24 mouse cellular contexts compared by ENCODE assay signal in genomic region chr6:124817563-124817962, GRCm38 (mm10). TPM values are rescaled to one million over a fixed set of nuclear protein-coding genes. Genes with fewer than 3 reads are reported as not detected.
A peak's percentile ranks its signal among the peaks of the same experiment; 100 is the strongest.
DNase-seq lines count a peak whose midpoint lies in the region; ATAC-seq and TF ChIP-seq lines count a peak whose summit lies in the region.
"Had no signal": no experiment of that assay in that cellular context is flagged by ENCODE, and none has a peak within 500 bp of the region (broad histone marks: within the 10 kb centered on the region; RNA-seq: fewer than 3 reads in every experiment).

No protein-coding gene starts in this region.

- DNase-seq in gastrocnemius, adult 2 months, result peak; percentile 20
- no peak for DNase-seq in gastrocnemius, adult 18-20 months (ENCODE audit: low spot score)
- DNase-seq in liver, postnatal 0 days, result no peak
- DNase-seq in spleen, postnatal 4 days (ENCODE audit: low spot score in 2 of 2), result peak; percentile 14 to 62
- DNase-seq in spleen, adult 12 weeks (ENCODE audit: low spot score), result no peak
- no peak for DNase-seq in hindbrain, embryonic 11.5 days (ENCODE audit: low spot score)
- DNase-seq: adrenal gland, postnatal 25 days; cerebellum, adult 11 months; cerebellum, postnatal 14 days; embryo, embryonic 11 days; gastrocnemius, postnatal 36 days; heart, adult 18-20 months; heart, postnatal 14 days had no signal

- no peak overlapping the region for H3K4me3 ChIP-seq in gastrocnemius, adult 2 months
- H3K4me3 ChIP-seq in liver, postnatal 0 days (ENCODE audit: low read depth, low read length), result no peak overlapping the region
- H3K4me3 ChIP-seq in liver, embryonic 12.5 days, result no peak overlapping the region
- no peak overlapping the region for H3K4me3 ChIP-seq in hindbrain, embryonic 11.5 days (ENCODE audit: low read depth, low read length)
- H3K4me3 ChIP-seq: embryonic facial prominence, embryonic 12.5 days; forebrain, embryonic 12.5 days; heart, embryonic 15.5 days; intestine, embryonic 15.5 days had no signal

- no peak for ATAC-seq in liver, postnatal 0 days
- no peak for ATAC-seq in liver, embryonic 12.5 days
- no peak for ATAC-seq in hindbrain, embryonic 11.5 days (ENCODE audit: low FRiP score)
- ATAC-seq: forebrain, embryonic 16.5 days; intestine, embryonic 15.5 days had no signal

- 87% methylated on average over 8 of the region's 8 CpGs for WGBS in liver, postnatal 0 days (ENCODE audit: insufficient replicate concordance)
- 94% methylated on average over 8 of the region's 8 CpGs for WGBS in liver, embryonic 12.5 days (ENCODE audit: insufficient replicate concordance)
- 97% methylated on average over 8 of the region's 8 CpGs for WGBS in hindbrain, embryonic 11.5 days

- peaks cover 20% of the 10 kb centered on the region for H3K4me1 ChIP-seq in liver, postnatal 0 days (ENCODE audit: insufficient read depth)
- peaks cover 22% of the 10 kb centered on the region for H3K4me1 ChIP-seq in liver, embryonic 12.5 days
- H3K4me1 ChIP-seq in hindbrain, embryonic 11.5 days (replicated peaks; ENCODE audit: control insufficient read depth, insufficient read depth, low read length), result peaks cover 7% of the 10 kb centered on the region

- H3K9ac ChIP-seq in liver, postnatal 0 days (replicated peaks), result no peak overlapping the region
- H3K9ac ChIP-seq in liver, embryonic 12.5 days, result no peak overlapping the region
- no peak overlapping the region for H3K9ac ChIP-seq in hindbrain, embryonic 11.5 days (ENCODE audit: low read depth, low read length)
- H3K9ac ChIP-seq: embryonic facial prominence, embryonic 12.5 days; forebrain, embryonic 12.5 days; heart, embryonic 15.5 days; hindbrain, embryonic 14.5 days; intestine, embryonic 15.5 days had no signal

- no peaks in the 10 kb centered on the region for H3K9me3 ChIP-seq in liver, postnatal 0 days (ENCODE audit: low read length)
- H3K9me3 ChIP-seq in liver, embryonic 12.5 days (replicated peaks), result no peaks in the 10 kb centered on the region
- H3K9me3 ChIP-seq in hindbrain, embryonic 11.5 days (ENCODE audit: control insufficient read depth, low read length), result no peaks in the 10 kb centered on the region
- H3K9me3 ChIP-seq: embryonic facial prominence, embryonic 12.5 days; forebrain, embryonic 12.5 days; heart, embryonic 15.5 days; intestine, embryonic 15.5 days had no signal

- no peak for TF ChIP-seq EP300 in liver, postnatal 0 days (IDR thresholded peaks at IDR 0.05; ENCODE audit: low read depth)

- TF ChIP-seq CTCF in gastrocnemius, adult 2 months (IDR thresholded peaks at IDR 0.05), result no peak
- no peak for TF ChIP-seq CTCF in liver, postnatal 0 days (IDR thresholded peaks at IDR 0.05; ENCODE audit: low read depth)

- no peaks in the 10 kb centered on the region for H3K27me3 ChIP-seq in liver, postnatal 0 days (ENCODE audit: insufficient read depth, low read length)
- no peaks in the 10 kb centered on the region for H3K27me3 ChIP-seq in liver, embryonic 12.5 days (replicated peaks)
- H3K27me3 ChIP-seq in hindbrain, embryonic 11.5 days (ENCODE audit: control insufficient read depth, insufficient read depth, low read length), result no peaks in the 10 kb centered on the region
- H3K27me3 ChIP-seq: embryonic facial prominence, embryonic 12.5 days; forebrain, embryonic 12.5 days; heart, embryonic 15.5 days; intestine, embryonic 15.5 days had no signal

- H3K36me3 ChIP-seq in liver, postnatal 0 days (replicated peaks; ENCODE audit: insufficient read depth, low read length), result peaks cover 64% of the 10 kb centered on the region
- peaks cover 80% of the 10 kb centered on the region for H3K36me3 ChIP-seq in liver, embryonic 12.5 days
- peaks cover 20% of the 10 kb centered on the region for H3K36me3 ChIP-seq in hindbrain, embryonic 11.5 days (ENCODE audit: control insufficient read depth, insufficient read depth, low read length)

- H3K27ac ChIP-seq in gastrocnemius, adult 2 months, result no peak overlapping the region
- 0 out of 2 replicates have a peak overlapping the region, but pooled peaks have one; percentile 16 for H3K27ac ChIP-seq in liver, postnatal 0 days (ENCODE audit: low read depth)
- no peak overlapping the region for H3K27ac ChIP-seq in liver, embryonic 12.5 days
- H3K27ac ChIP-seq in hindbrain, embryonic 11.5 days (ENCODE audit: low read depth, low read length), result no peak overlapping the region
- H3K27ac ChIP-seq: embryonic facial prominence, embryonic 12.5 days; forebrain, embryonic 12.5 days; heart, embryonic 15.5 days; hindbrain, embryonic 14.5 days; intestine, embryonic 15.5 days had no signal

- intact Hi-C loops in gastrocnemius, adult 2 months (cut with DNase I), result no loop called here

- H3K4me2 ChIP-seq in liver, postnatal 0 days (ENCODE audit: low read depth, low read length), result 0 out of 2 replicates have a peak overlapping the region, but pooled peaks have one; percentile 4
- no peak overlapping the region for H3K4me2 ChIP-seq in liver, embryonic 12.5 days
- H3K4me2 ChIP-seq in hindbrain, embryonic 11.5 days (replicated peaks; ENCODE audit: low read depth, low read length), result no peak overlapping the region
- H3K4me2 ChIP-seq: embryonic facial prominence, embryonic 12.5 days; forebrain, embryonic 12.5 days; heart, embryonic 11.5 days; heart, embryonic 15.5 days; hindbrain, embryonic 14.5 days; intestine, embryonic 15.5 days had no signal

RNA-seq across cellular contexts. Expression of gene Tpi1, which starts 3.5 kb away (rescaled TPM):
- 1,000 to 10,000 TPM; 2,224 to 2,391 TPM for total RNA-seq in gastrocnemius, adult 2 months (2021)
- total RNA-seq in gastrocnemius, adult 18-20 months (2021), result 1,000 to 10,000 TPM; 2,056 to 2,236 TPM
- 332 and 346 TPM in 2 replicates for polyA plus RNA-seq in liver, postnatal 0 days (2015; fragmentation: Nextera tagmentation; extraction: Ambion mirVana)
- 630 and 674 TPM in 2 replicates for polyA plus RNA-seq in liver, embryonic 12.5 days (2016; fragmentation: Nextera tagmentation; extraction: Ambion mirVana)
- 618 and 653 TPM in 2 replicates for polyA plus RNA-seq in hindbrain, embryonic 11.5 days (2014; fragmentation: Nextera tagmentation; extraction: Ambion mirVana)

RNA-seq across cellular contexts. Expression of gene Spsb2, which starts 9.1 kb away (rescaled TPM):
- total RNA-seq in gastrocnemius, adult 2 months (2021), result 1 to 10 TPM; 2.0 to 2.5 TPM
- total RNA-seq in gastrocnemius, adult 18-20 months (2021), result 1 to 10 TPM; 2.2 to 5.3 TPM
- polyA plus RNA-seq in liver, postnatal 0 days (2015; fragmentation: Nextera tagmentation; extraction: Ambion mirVana), result 11.4 and 14.3 TPM in 2 replicates
- 9.9 and 10.8 TPM in 2 replicates for polyA plus RNA-seq in liver, embryonic 12.5 days (2016; fragmentation: Nextera tagmentation; extraction: Ambion mirVana)
- polyA plus RNA-seq in hindbrain, embryonic 11.5 days (2014; fragmentation: Nextera tagmentation; extraction: Ambion mirVana), result 4.8 and 6.7 TPM in 2 replicates

RNA-seq across cellular contexts. Expression of gene Usp5, which starts 11.7 kb away (rescaled TPM):
- total RNA-seq in gastrocnemius, adult 2 months (2021), result 10 to 100 TPM; 43.4 to 50.1 TPM
- total RNA-seq in gastrocnemius, adult 18-20 months (2021), result 10 to 100 TPM; 39.9 to 50.1 TPM
- polyA plus RNA-seq in liver, postnatal 0 days (2015; fragmentation: Nextera tagmentation; extraction: Ambion mirVana), result 32.2 and 36.6 TPM in 2 replicates
- 87.5 and 94.1 TPM in 2 replicates for polyA plus RNA-seq in liver, embryonic 12.5 days (2016; fragmentation: Nextera tagmentation; extraction: Ambion mirVana)
- polyA plus RNA-seq in hindbrain, embryonic 11.5 days (2014; fragmentation: Nextera tagmentation; extraction: Ambion mirVana), result 127 and 134 TPM in 2 replicates

RNA-seq across cellular contexts. Expression of gene Cdca3, which starts 11.8 kb away (rescaled TPM):
- under 1 TPM; 0.26 to 0.31 TPM for total RNA-seq in gastrocnemius, adult 2 months (2021)
- total RNA-seq in gastrocnemius, adult 18-20 months (2021), result under 1 TPM; 0.25 to 0.55 TPM
- 96.4 and 98.3 TPM in 2 replicates for polyA plus RNA-seq in liver, postnatal 0 days (2015; fragmentation: Nextera tagmentation; extraction: Ambion mirVana)
- polyA plus RNA-seq in liver, embryonic 12.5 days (2016; fragmentation: Nextera tagmentation; extraction: Ambion mirVana), result 193 TPM in 2 replicates
- 185 and 193 TPM in 2 replicates for polyA plus RNA-seq in hindbrain, embryonic 11.5 days (2014; fragmentation: Nextera tagmentation; extraction: Ambion mirVana)

RNA-seq across cellular contexts. Expression of gene Gnb3, which starts 22.5 kb away (rescaled TPM):
- total RNA-seq in gastrocnemius, adult 2 months (2021), result 1 to 10 TPM in 1 of 2 experiments, under 1 TPM in 1; 0.75 to 1.4 TPM
- total RNA-seq in gastrocnemius, adult 18-20 months (2021), result under 1 TPM; 0.57 to 0.71 TPM
- 0.19 TPM in 1 of 2 replicates, not detected in the other for polyA plus RNA-seq in liver, postnatal 0 days (2015; fragmentation: Nextera tagmentation; extraction: Ambion mirVana)
- polyA plus RNA-seq in liver, embryonic 12.5 days (2016; fragmentation: Nextera tagmentation; extraction: Ambion mirVana), result 0.29 and 0.43 TPM in 2 replicates
- polyA plus RNA-seq in hindbrain, embryonic 11.5 days (2014; fragmentation: Nextera tagmentation; extraction: Ambion mirVana), result 0.22 and 0.64 TPM in 2 replicates
- total RNA-seq: common myeloid progenitor, adult 5-6 weeks; ES-E14; hematopoietic stem cell, adult 5-6 weeks had no signal

Comparison
In these comparisons a context has a peak if more than half of its experiments do, and no peak if none do; other contexts are left out.
1. DNase-seq: peak in gastrocnemius, adult 2 months (single experiment) and spleen, postnatal 4 days (2 of 2); none in gastrocnemius, adult 18-20 months (single experiment), liver, postnatal 0 days (single experiment), spleen, adult 12 weeks (single experiment) and hindbrain, embryonic 11.5 days (single experiment).